Mouse (Mus musculus): Measurements from ENCODE around the gene Sorl1. TPM values are rescaled to one million over a fixed set of nuclear protein-coding genes. Genes with fewer than 3 reads are reported as not detected.

Gene Sorl1
- total RNA-seq, 2 experiments from 2014 or later = 35.8 to 36.1 TPM

GRCm38 (mm10) chr9:42122441-42122840 lies 1.7 kb downstream of the Sorl1 start:
- DNase-seq = no peak

- DNase-seq = no peak
Observed at GRCm38 (mm10) chr9:42121631-42122354, 2.3 kb downstream of the Sorl1 start.

GRCm38 (mm10) chr9:42116418-42117056 lies 7.6 kb downstream of the Sorl1 start:
- no peak for DNase-seq

- DNase-seq = no peak
Observed at GRCm38 (mm10) chr9:42115078-42115477, 9.0 kb downstream of the Sorl1 start.

DNA sequence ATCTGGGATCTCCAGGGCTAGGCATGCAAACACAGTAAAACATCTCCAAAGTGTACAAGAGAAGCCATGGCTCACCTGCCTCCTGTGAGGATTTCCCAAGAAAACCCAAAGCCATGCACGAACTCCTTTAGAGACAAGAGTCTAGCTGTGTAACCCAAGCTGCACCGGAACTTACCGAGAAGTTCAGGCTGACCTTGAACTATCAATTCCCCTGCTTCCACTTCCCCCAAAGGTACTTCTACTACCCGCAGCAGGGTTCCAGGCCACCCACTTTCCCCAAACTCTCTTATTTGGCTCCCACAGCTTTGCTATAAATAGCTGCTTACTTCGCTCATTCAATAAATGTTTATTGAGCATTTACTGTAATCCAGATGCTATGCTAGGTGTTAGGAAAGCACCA lies 10.8 kb downstream of the Sorl1 start:
- no peak for DNase-seq

DNA sequence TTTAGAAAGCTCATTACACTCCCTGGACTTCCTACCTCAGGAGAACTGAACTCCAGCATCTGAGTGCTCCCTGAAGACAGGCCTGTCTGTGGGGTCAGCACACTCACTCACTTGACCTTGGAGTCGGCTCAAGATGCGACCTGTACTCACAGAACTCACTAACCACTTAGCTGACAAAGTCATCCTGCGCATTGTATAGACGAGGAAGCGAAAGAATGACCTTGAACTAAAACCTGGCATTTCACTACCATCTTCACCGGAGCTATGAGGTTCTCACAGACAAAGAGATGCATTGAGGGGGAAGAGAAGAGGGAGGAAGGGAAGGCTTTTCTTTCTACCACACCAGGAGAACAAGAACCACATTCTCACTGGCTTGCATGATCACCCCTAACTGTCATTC lies 11.4 kb downstream of the Sorl1 start:
- DNase-seq = no peak

DNA sequence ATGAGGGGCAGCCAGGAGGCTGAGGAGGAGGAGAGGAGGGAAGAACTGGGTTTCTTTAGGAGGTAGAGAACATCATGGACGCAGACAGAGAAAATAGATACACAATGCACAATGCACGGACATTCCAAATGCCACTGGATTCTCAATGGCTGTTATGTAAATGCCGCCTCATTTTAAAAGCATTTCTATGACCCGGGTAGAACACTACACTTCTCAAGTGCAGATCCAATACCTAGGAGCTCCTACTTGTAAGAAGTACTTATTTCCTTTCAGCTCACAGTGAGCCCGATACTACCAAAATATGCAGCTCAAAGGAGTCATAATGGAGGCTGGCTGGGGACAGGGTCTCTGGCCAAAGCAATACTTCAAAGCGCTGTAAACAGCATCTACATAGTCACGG lies 12.8 kb downstream of the Sorl1 start:
- no peak for DNase-seq

GRCm38 (mm10) chr9:42109837-42110451 lies 14.2 kb downstream of the Sorl1 start:
- DNase-seq = peak; percentile 82

- no peak for DNase-seq
Observed at GRCm38 (mm10) chr9:42109131-42109530, 15.0 kb downstream of the Sorl1 start.

- DNase-seq = no peak
Observed at GRCm38 (mm10) chr9:42108369-42108951, 15.6 kb downstream of the Sorl1 start.

DNA sequence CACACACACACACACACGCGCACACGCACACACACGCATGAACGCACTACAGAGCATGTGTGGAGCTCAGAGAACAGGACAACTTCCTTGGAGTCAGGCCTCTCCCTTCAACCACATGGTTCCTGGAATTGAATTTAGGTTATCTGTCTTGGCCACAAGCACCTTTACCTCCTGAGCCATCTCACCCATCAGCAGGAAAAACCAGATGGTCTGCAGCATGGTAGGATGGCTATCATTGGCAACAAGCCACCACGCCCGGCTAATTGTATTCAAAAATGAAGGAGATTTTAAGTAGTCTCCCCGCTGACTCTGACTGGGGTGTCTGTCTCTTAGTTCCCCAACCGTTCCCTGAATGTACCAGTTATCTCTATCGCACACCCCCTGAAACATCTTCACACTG lies 17.0 kb downstream of the Sorl1 start:
- no peak for DNase-seq

DNA sequence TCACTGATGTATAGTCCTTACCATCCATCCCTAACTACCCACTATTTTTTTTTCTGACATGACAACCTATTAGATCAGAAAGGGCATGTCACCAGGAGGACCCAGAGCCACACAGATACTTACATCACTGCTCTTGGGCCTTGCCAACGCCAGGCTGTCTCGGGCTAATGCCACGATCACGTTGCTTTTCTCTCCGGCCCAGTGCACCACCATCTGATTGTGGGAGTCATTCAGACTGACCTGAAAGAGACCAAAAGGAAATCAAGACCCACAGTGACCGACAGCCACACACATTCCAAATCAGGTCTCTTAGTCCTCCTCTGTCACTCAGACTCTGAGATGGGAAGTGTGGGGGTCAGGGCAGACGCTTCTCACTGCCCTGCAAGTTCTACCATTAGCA lies 17.8 kb downstream of the Sorl1 start:
- DNase-seq = no peak

- no peak for DNase-seq
Observed at GRCm38 (mm10) chr9:42103546-42103945, 20.6 kb downstream of the Sorl1 start.

DNA sequence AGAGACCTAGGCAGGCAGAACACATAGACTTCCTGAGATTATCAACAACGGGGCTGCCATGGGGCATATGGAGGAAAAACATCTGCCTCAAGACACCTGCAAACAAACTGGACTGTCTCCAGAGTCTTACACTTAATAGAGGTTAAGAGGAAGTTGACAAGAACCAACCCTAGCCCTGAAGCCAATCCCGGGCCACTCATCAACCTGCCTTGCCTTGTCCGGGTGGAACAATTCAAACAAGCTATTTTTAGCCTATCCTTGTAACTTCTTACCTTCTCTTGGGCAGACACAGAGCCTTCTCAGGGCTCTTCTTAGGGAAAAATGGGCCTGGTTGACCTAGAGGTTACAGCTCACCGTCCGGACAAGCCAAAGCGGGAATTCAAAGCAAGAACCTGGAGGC lies 22.1 kb downstream of the Sorl1 start:
- DNase-seq = no peak

DNA sequence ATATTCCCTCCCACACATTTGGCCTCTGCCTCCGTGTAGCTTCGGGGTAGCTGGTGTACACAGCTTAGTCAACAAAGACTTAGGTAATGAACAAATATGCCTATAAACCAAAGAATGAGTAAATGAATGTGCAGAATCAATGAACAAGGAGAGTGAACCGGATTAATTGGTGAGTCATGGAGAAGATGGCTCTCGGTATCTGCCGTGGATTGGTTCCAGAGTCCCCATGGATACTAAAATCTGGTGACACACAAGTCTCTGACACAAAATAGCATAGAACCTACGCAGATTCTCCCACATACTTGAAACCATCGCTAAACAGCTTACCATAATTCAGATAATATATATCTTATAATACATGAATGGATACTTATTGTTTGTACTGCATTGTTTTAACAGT lies 22.8 kb downstream of the Sorl1 start:
- DNase-seq = no peak

GRCm38 (mm10) chr9:42100618-42101210 lies 23.4 kb downstream of the Sorl1 start:
- DNase-seq = no peak

DNA sequence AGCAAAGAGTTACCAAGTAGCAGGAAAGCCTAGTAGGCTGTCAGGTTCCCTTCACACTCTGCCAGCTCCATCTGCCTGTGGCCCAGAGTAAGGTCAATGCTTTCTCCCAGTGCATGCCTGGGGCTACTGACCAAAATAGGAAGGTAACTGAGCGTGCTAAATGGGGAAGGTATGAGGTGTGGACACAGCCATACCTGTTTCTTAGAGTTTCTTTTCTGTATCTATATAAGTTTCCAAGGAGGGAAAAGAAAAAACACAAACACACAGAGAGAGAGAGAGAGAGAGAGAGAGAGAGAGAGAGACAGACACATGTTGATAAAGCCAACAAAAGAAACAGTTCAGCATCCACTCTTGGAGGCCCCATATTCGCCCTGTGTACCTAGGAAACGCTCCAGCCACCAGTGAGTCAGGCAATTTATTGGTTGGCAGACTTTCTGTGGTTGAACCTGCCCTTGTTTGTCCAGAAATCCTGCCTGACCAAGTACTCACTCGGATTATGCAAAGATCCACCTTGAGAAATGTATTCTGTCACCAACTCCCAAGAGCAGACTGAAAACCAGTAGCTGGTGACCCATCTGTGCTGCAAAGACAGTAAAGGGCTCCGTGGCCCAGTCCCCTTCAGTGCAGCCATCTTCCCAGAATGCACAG lies 25.5 kb downstream of the Sorl1 start:
- DNase-seq = no peak

GRCm38 (mm10) chr9:42097731-42098473 lies 26.2 kb downstream of the Sorl1 start:
- DNase-seq = peak; percentile 35

GRCm38 (mm10) chr9:42097006-42097730 lies 26.9 kb downstream of the Sorl1 start:
- DNase-seq = no peak

DNA sequence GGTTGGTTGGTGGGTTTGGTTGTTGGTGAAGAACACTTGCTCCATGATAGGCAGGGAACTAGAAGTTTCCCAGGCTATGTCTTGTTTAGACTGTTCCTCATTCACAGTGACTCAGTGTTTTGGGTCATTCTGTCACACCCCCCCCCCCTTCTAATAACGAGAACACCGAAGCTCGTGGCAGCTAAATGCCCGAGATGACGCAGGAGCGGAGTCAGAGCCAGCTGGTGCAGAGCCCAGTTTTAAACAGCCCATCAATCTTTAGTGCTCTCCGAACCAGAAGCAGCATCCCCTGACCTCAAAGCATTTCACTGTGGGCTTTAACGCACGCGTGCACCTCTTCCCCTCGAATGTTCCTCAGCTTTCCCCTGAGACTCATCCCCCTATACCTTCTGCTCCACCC lies 29.3 kb downstream of the Sorl1 start:
- peak; percentile 69 for DNase-seq

DNA sequence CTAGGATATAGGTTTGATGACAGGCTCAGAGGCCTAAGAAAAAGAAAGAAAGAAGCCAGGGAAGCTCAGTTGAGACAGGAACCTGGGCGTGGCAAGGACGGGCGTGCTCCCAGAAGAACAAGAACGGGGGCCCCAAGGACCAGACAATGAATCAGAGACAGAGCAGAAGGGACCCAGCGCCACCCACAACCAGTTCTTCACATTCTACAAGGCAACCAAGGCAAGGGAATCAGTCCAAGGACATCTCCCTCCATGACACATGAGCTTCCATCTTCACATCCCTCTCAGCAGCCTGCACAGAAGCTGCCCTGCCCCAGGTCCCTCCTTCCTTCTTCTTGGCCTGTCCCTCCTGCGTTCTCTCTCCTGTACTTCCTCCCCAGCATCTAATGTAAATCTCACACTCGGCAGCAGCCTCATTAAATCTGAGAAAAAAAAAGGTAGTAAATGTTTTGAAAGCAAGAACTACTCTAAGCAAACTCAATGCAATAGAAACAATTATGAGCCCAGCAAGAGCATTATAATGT lies 30.0 kb downstream of the Sorl1 start:
- no peak for DNase-seq
